Mouse (Mus musculus) gastrocnemius, postnatal 36 days (tissue): Measurements from ENCODE around the gene Ddx46. TPM values are rescaled to one million over a fixed set of nuclear protein-coding genes. Genes with fewer than 3 reads are reported as not detected.
"Not testable (repeated sequence)": the region's sequence is repeated elsewhere in the genome, so short reads cannot be mapped to it uniquely, and the experiment has no call there.

Experiments
- DNase-seq, 2 experiments: peaks; one replicate each; pipeline ENCODE4 v3.0.0; 2022
- intact Hi-C: fragments of 180-260 bp; cut with DNase I; formaldehyde crosslinking; loops from one replicate; pipeline ENCODE4 v1.15.1; 2025
- total RNA-seq, 2 experiments: library from RNA; stranded (reverse); gene quantifications; 2 replicates each; pipeline ENCODE4 v1.2.3; 2021

The Ddx46 gene
- total RNA-seq, 2 experiments from 2014 or later: 17.7 to 19.8 TPM

- intact Hi-C loops: no loop called here
- no peak for DNase-seq
These were observed 332 bp downstream of the Ddx46 start for GRCm38 (mm10) chr13:55635146-55635571.

DNA sequence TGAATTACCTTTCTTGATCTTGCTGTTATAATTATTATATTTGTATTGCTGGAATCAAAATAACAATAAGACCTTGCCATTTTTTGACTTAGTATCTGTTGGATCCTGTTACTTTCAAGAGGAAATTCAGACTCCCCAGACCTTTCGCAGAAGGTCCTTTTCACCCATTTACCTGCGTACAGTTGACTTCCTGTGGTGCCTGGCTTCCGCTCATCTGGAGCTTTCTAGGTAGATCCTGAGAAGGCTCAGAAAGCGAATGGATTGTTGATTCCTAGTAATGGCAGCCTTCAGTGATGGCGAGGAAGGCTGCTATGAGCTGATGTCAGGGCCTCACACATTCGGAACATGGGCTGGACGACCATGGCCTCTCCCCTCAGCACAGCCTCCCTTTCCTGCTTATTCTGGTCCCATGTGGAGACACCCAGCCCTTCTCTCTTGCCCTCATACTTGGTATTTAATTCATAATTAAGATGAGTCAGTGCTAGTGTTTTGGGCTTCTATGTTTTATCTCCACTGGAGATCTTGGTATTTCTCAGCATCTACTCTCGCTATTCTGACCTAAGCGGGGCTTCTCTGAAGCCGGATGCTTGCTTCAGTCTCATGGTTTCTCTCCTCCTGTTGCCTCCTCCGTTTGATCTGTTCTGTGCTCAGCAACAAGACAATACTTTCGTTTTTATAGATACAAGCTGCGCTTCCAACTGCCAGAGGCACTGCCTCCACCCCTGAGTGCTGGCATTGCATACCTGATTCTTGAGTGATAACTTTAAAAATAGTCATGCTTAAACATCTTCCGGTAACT is 1.6 kb downstream of the Ddx46 start:
- no peak for DNase-seq
- intact Hi-C loops: no loop called here

GRCm38 (mm10) chr13:55640480-55640879 is 5.7 kb downstream of the Ddx46 start:
- intact Hi-C loops: loop anchor here (2.0 kb wide), 1 partner anchor 36 kb away; no protein-coding TSS in a partner anchor
- DNase-seq: peak; percentile 69 to 74

GRCm38 (mm10) chr13:55644525-55644924 is 9.7 kb downstream of the Ddx46 start:
- intact Hi-C loops: no loop called here
- no peak for DNase-seq

DNA sequence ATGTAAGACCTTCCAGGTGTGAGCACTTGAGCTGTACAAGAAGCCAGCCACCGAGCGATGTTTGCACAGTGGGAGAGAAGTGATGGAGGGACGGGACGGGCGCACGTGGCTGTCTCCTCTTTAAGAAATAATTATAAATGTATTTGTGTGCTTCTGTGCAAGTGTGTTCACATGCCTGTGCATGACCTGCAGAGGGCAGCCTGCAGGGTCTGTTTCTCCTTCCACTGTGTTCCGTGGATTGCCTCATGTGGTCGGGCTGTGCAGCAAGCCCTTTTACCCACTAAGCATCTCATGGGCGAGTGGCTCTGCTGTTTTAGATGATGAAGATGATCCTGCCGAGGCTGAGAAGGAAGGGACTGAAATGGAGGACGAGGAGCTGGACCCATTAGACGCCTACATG is 15.3 kb downstream of the Ddx46 start:
- intact Hi-C loops: no loop called here
- no peak for DNase-seq

DNA sequence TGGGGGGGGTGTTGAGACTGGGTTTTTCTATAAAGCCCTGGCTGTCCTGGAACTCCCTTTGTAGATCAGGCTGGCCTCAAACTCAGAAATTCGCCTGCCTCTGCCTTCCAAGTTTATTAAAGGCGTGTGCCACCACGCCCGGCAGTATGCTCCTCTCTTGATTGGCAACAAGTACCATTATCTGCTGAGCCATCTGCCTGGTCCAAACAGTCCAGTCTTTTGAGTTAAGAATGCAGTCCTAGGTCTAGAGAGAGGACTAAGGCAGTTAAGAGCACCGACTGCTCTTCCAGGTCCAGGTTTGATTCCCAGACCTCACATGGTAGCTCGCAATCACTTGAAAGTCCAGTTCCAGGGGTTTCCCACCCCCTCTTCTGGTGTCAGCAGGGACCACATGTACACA is 16.2 kb downstream of the Ddx46 start:
- no peak for DNase-seq
- intact Hi-C loops: no loop called here

- intact Hi-C loops: no loop called here
- no peak for DNase-seq
These were observed 33.7 kb downstream of the Ddx46 start for GRCm38 (mm10) chr13:55668550-55668949.

GRCm38 (mm10) chr13:55672711-55673110 is 37.9 kb downstream of the Ddx46 start:
- no peak for DNase-seq
- intact Hi-C loops: loop anchor here (5.0 kb wide), 1 partner anchor 55 kb away; the partner anchor contains the start of gene Pcbd2

DNA sequence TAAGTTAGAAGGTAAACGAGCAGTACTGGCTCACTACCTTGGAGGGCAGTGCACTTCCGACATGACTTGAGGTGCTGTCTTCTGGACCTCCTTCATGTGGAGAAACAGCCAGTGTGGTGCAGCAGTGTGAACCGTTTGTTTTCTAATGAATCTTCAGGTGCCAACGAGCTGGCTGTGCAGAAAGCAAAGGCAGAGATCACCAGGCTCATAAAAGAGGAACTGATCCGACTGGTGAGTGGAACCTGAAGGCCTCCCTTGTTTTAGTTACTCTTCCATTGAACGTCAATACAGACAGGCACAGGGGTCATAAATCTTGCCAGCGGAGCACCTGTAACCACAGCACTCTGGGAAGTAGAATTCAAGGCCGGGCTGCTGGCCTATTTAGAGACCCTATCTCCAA is 42.5 kb downstream of the Ddx46 start:
- no peak for DNase-seq
- intact Hi-C loops: no loop called here

GRCm38 (mm10) chr13:55682201-55682600 is 47.4 kb downstream of the Ddx46 start:
- intact Hi-C loops: no loop called here
- no peak for DNase-seq

DNA sequence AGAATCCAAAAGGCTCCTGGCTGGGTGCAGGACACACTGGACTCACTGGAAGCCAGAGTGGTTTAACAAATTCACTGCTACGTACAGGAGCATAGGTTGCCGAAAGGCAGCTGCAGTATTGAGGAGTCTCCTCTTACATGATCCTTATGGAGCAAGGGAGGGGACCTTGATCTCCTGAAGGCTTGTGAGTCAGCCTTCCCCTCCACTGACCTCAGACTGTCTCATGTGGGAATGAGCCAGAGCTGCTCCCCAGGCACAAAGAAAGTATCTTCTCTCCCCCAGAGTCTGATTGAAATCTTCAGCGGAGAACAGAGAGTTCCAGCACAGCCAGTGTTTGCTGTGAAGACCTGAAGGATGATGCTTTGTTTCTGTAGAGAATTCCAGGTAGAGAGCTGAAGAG is 48.8 kb downstream of the Ddx46 start:
- intact Hi-C loops: no loop called here
- DNase-seq: no peak

GRCm38 (mm10) chr13:55686107-55686633 is 51.3 kb downstream of the Ddx46 start:
- no peak for DNase-seq
- intact Hi-C loops: no loop called here

DNA sequence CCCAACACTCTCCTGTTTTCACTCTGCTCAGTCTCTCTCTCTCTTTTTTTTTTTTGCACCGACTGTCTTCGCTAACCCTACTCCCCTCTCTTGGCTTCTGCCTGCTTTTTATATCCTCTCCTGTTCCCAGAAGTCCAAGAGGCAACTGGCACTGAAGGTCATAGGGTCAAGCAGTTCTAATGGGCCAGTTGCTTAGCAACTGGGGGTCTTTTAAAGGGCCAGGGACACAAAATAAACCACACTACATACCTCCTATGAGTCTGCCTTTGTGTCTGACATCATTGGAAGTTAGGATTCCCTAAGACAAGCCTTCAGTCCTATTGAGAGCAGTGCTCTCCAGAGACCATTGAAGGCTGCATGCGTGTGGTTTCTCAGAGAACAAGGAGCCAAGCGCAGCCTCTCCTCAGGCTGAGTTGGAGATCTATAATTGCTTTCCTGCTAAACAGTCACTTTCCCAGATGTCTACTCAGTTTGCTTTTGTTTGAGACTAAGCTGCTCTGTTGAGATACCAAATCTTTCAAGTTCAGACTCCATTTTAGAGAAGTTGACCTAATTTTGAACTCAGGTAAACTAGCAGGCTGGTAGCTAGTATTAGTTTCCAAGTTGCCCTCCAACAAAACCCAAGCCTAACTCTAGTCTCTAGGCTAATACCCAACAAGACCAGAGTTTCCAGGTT is 53.2 kb downstream of the Ddx46 start:
- DNase-seq: no peak
- intact Hi-C loops: no loop called here

DNA sequence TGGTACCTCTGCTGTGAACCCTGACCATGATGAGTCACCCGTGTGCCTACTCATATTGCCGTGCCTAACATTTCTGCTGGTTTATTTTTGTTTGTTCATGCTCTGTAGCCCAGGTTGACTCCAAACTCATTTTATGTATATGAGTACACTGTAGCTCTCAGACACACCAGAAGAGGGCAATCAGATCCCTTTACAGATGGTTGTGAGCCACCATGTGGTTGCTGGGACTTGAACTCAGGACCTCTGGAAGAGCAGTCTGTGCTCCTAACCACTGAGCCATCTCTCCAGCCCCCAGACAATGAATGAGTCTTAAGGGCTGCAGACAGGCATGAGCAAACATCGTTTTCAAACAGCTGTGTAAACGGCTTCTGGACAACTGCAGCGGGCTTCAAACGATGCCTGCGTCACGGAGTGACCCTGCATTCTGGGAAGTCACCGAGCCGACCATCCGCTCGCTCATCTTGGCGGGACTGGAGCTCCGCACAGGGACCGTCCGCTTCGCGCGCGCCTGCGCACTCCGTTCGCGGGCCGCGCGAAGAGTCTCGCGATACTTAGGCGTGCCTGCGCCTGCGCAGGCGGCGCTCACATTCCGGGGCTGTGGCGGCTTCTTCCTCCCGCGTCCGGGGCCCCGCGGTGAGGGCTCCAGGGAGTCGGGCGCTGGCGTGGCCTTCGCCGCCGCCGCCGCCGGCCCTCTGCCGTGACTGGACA is 57.9 kb downstream of the Ddx46 start, which contains the start of gene B230219D22Rik:
Gene B230219D22Rik (plus strand): TSS at position 590 of the 708 bp plus-strand sequence.
- intact Hi-C loops: loop anchor here (1.0 to 5.0 kb wide), 2 partner anchors 22 to 35 kb away; partner anchors contain the start of genes Pcbd2 and Txndc15
- peak; percentile 84 to 85 for DNase-seq

DNA sequence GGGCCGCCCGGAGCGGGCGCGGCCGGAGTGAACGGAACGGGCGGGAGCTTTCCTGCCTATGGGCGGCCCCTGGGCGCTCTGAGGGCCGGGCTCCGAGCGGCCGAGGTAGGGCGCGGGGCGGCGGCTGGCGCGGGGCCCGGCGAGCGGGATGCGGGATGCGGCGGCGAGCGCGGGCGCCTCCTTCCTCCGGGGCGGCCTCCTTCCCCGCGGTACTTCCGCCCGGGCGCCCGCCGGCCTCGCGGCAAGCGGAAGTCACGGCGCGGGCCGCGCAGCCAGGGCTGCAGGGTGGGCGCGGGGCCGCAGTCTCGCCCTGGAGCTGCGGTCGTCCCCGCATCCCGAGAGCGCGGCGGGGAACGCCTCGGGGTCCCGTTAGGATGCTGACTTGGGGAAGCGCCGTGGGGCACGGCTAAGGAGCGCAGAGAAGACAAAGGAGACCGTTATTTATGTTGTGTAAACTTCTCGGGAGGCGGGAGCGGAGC is 58.5 kb downstream of the Ddx46 start:
- DNase-seq: no peak

GRCm38 (mm10) chr13:55694110-55694509 is 59.3 kb downstream of the Ddx46 start:
- no peak for DNase-seq
- intact Hi-C loops: loop anchor here (5.0 kb wide), 1 partner anchor 33 kb away; the partner anchor contains the start of gene Pcbd2

More for the DNA sequence above, 58.5 kb downstream of the Ddx46 start:
- intact Hi-C loops: loop anchor here (1.0 to 5.0 kb wide), 2 partner anchors 21 to 34 kb away; partner anchors contain the start of genes Pcbd2 and Txndc15

DNA sequence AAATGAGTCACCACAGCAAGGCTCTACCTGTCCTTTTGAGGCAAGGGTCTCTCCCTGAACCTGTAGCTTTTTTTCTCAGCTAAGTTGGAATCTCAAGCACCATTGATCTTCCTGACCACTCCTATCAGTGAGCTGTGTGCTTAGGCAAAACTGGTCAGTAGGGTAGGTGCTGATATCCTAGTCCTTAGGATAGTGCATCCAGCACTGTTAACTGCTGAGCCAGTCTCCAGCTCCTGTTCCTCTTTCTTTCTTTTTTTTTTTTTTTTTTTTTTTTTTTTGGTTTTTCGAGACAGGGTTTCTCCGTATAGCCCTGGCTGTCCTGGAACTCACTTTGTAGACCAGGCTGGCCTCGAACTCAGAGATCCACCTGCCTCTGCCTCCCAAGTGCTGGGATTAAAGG is 61.2 kb downstream of the Ddx46 start:
- DNase-seq, intact Hi-C loops: not testable (repeated sequence)

- intact Hi-C loops: no loop called here
- no peak for DNase-seq
These were observed 69.5 kb downstream of the Ddx46 start for GRCm38 (mm10) chr13:55704301-55704700.

DNA sequence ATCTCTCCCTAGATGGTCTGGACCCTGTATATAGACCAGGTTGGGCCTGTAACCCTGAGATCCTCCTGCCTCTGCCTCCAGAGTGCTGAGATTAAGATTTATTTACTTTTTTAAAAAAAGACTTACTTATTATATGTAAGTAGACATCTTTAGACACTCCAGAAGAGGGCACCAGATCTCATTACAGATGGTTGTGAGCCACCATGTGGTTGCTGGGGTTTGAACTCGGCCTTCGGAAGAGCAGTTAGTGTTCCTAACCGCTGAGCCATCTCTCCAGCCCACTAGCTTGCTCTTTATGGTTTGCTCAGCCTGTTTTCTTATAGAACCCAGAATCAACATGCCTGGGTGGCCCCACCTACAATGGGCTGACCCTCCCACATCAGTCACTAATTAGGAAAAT is 78.0 kb downstream of the Ddx46 start:
- intact Hi-C loops: no loop called here

DNA sequence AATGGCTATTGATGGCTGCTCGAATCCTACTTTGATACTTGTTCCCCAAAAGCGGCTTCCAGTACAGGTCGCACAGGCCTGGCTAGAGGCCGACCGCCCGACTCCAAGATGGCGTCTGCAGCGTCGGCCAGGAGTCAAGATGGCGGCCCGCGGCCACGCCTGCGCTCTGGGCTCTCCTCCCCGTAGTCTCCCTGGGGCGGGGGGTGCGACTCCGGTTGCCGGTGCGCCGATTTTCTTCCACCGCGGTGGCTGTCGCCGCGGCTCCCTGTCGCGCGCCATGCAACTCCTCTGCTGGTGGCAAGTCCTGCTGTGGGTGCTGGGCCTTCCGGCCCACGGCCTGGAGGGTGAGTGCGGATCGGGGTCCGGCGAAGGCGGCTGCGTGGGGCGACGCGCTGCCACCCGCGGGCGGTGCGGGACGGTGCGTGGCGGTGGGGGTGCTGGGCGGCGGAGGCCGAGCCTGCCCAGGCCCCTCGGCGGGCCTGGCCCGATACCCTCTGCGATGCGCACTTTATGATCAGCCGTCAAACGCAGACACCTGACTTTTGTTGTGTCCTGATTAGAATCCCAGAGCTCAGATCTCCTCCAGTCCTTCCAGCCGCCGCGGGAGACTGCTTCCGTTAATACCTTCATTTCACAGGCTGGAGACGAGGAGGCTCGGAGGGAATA is 79.8 kb downstream of the Ddx46 start, which contains the start of gene Txndc15:
Gene Txndc15 (plus strand): TSS at position 150 of the 666 bp plus-strand sequence.
- intact Hi-C loops: loop anchor here (1.0 kb wide), 1 partner anchor 21 kb away; the partner anchor contains the start of gene B230219D22Rik

More for the DNA sequence above, 78.0 kb downstream of the Ddx46 start:
- no peak for DNase-seq

More for the DNA sequence above, 79.8 kb downstream of the Ddx46 start, which contains the start of gene Txndc15:
- peak; percentile 80 to 91 for DNase-seq
